Mouse (Mus musculus) kidney, embryonic 16.5 days (tissue): ENCODE results near the gene Stard13. TPM values are rescaled to one million over a fixed set of nuclear protein-coding genes. Genes with fewer than 3 reads are reported as not detected.

Source experiments
- ATAC-seq: fragments of 200-750 bp; cut with Nextera tagmentation; 2 replicates; pipeline ENCODE4 v1.8.0; 2017; ENCODE audit warnings: moderate TSS enrichment; ENCODE audit not compliant: low FRiP score, low TSS enrichment
- H3K27ac ChIP-seq: fragments of 300-500 bp; sonication (generic); 2 replicates; pipeline ENCODE4 v1.5.1; 2014; ENCODE audit warnings: low read length
- H3K27me3 ChIP-seq: fragments of 300-500 bp; sonication (generic); 2 replicates; pipeline ENCODE4 v1.6.1; 2014; ENCODE audit warnings: low read length, control low read depth, mixed read lengths; ENCODE audit not compliant: insufficient read depth
- H3K36me3 ChIP-seq: fragments of 300-500 bp; sonication (generic); 2 replicates; pipeline ENCODE4 v1.6.1; 2014; ENCODE audit warnings: low read length, control low read depth, mixed read lengths; ENCODE audit not compliant: insufficient read depth
- H3K4me1 ChIP-seq: fragments of 300-500 bp; sonication (generic); 2 replicates; pipeline ENCODE4 v1.6.1; 2014; ENCODE audit warnings: low read length, control low read depth, mixed read lengths; ENCODE audit not compliant: insufficient read depth
- H3K4me2 ChIP-seq: fragments of 300-500 bp; sonication (generic); replicated peaks from 2 replicates; pipeline ENCODE4 v1.6.1; 2014; ENCODE audit warnings: low read depth, low read length
- H3K4me3 ChIP-seq: fragments of 300-500 bp; sonication (generic); 2 replicates; pipeline ENCODE4 v1.5.1; 2014; ENCODE audit warnings: mild to moderate bottlenecking, low read length
- H3K9ac ChIP-seq: fragments of 300-500 bp; sonication (generic); replicated peaks from 2 replicates; pipeline ENCODE4 v1.6.1; 2014; ENCODE audit warnings: low read length
- H3K9me3 ChIP-seq: fragments of 300-500 bp; sonication (generic); 2 replicates; pipeline ENCODE4 v1.6.1; 2016; ENCODE audit warnings: low read length, control low read depth
- WGBS: fragments of 180-500 bp; shearing (Covaris S2); extraction: QIAGEN DNeasy Blood & Tissue Kit; methylation state at CpG from one replicate; pipeline ENCODE4 v1.1.7; 2014; 5-methylcytosine and 5-hydroxymethylcytosine counted together
- polyA plus RNA-seq: library from polyadenylated mRNA; unstranded; fragments of >200 nt; fragmentation: Nextera tagmentation; extraction: Ambion mirVana; gene quantifications from 2 replicates; pipeline ENCODE4 v1.2.1, GENCODE M21; 2015

The Stard13 gene
- polyA plus RNA-seq, 1 experiment from 2014 or later = 12.2 TPM

GRCm38 (mm10) chr5:151173774-151174173 lies 59.9 kb downstream of the Stard13 start:
- no peak overlapping the region for H3K27ac ChIP-seq
- H3K4me2 ChIP-seq = no peak overlapping the region
- no peaks in the 10 kb centered on the region for H3K27me3 ChIP-seq
- no peak overlapping the region for H3K4me3 ChIP-seq
- no peaks in the 10 kb centered on the region for H3K9me3 ChIP-seq
- WGBS = 80% methylated on average over 1 of the region's 1 CpGs
- ATAC-seq = no peak
- no peaks in the 10 kb centered on the region for H3K36me3 ChIP-seq
- no peak overlapping the region for H3K9ac ChIP-seq
- H3K4me1 ChIP-seq = peaks cover 20% of the 10 kb centered on the region

GRCm38 (mm10) chr5:151170168-151170750 lies 63.4 kb downstream of the Stard13 start:
- 85% methylated on average over 3 of the region's 3 CpGs for WGBS
- no peaks in the 10 kb centered on the region for H3K36me3 ChIP-seq
- no peaks in the 10 kb centered on the region for H3K9me3 ChIP-seq
- ATAC-seq = no peak
- peaks cover 28% of the 10 kb centered on the region for H3K4me1 ChIP-seq
- no peak overlapping the region for H3K9ac ChIP-seq
- no peak overlapping the region for H3K4me2 ChIP-seq
- H3K4me3 ChIP-seq = no peak overlapping the region
- no peak overlapping the region for H3K27ac ChIP-seq
- H3K27me3 ChIP-seq = no peaks in the 10 kb centered on the region

GRCm38 (mm10) chr5:151168191-151168590 lies 65.4 kb downstream of the Stard13 start:
- peak overlapping the region; percentile 23 for H3K27ac ChIP-seq
- peaks cover 22% of the 10 kb centered on the region for H3K4me1 ChIP-seq
- H3K9me3 ChIP-seq = no peaks in the 10 kb centered on the region
- H3K9ac ChIP-seq = no peak overlapping the region
- no peaks in the 10 kb centered on the region for H3K27me3 ChIP-seq
- no peak overlapping the region for H3K4me3 ChIP-seq
- H3K36me3 ChIP-seq = no peaks in the 10 kb centered on the region
- H3K4me2 ChIP-seq = no peak overlapping the region
- 72% methylated on average over 3 of the region's 3 CpGs for WGBS
- no peak for ATAC-seq

GRCm38 (mm10) chr5:151167641-151168040 lies 66.0 kb downstream of the Stard13 start:
- no peak overlapping the region for H3K4me2 ChIP-seq
- no peak overlapping the region for H3K4me3 ChIP-seq
- H3K27ac ChIP-seq = peak overlapping the region; percentile 23
- peak; percentile 71; the same call in 1 of the 2 replicates for ATAC-seq
- H3K9me3 ChIP-seq = no peaks in the 10 kb centered on the region
- no peak overlapping the region for H3K9ac ChIP-seq
- no peaks in the 10 kb centered on the region for H3K36me3 ChIP-seq
- H3K4me1 ChIP-seq = peaks cover 22% of the 10 kb centered on the region
- WGBS = 33% methylated on average over 6 of the region's 6 CpGs
- no peaks in the 10 kb centered on the region for H3K27me3 ChIP-seq

GRCm38 (mm10) chr5:151166266-151166665 lies 67.4 kb downstream of the Stard13 start:
- 81% methylated on average over 5 of the region's 5 CpGs for WGBS
- Histone ChIP-seq H3K4me3 (no peak overlapping the region), H3K9ac (no peak overlapping the region), H3K4me2 (no peak overlapping the region), H3K27ac (no peak overlapping the region), H3K27me3 (no peaks in the 10 kb centered on the region), H3K4me1 (peaks cover 22% of the 10 kb centered on the region), H3K9me3 (no peaks in the 10 kb centered on the region), H3K36me3 (no peaks in the 10 kb centered on the region)
- no peak for ATAC-seq

- WGBS = 84% methylated on average over 6 of the region's 6 CpGs
- Histone ChIP-seq H3K27me3 (no peaks in the 10 kb centered on the region), H3K9ac (no peak overlapping the region), H3K36me3 (no peaks in the 10 kb centered on the region), H3K4me2 (no peak overlapping the region), H3K9me3 (no peaks in the 10 kb centered on the region), H3K4me1 (peaks cover 22% of the 10 kb centered on the region), H3K4me3 (no peak overlapping the region), H3K27ac (no peak overlapping the region)
- ATAC-seq = no peak
These were observed 68.1 kb downstream of the Stard13 start for GRCm38 (mm10) chr5:151165381-151166016.

- H3K4me1 ChIP-seq = peaks cover 22% of the 10 kb centered on the region
These were observed 68.8 kb downstream of the Stard13 start for GRCm38 (mm10) chr5:151164815-151165214.

GRCm38 (mm10) chr5:151162642-151163041 lies 71.0 kb downstream of the Stard13 start:
- Histone ChIP-seq H3K4me1 (peaks cover 12% of the 10 kb centered on the region), H3K9ac (no peak overlapping the region), H3K4me2 (no peak overlapping the region), H3K4me3 (no peak overlapping the region), H3K36me3 (no peaks in the 10 kb centered on the region), H3K9me3 (no peaks in the 10 kb centered on the region), H3K27ac (no peak overlapping the region), H3K27me3 (no peaks in the 10 kb centered on the region)
- WGBS = 93% methylated on average over 3 of the region's 3 CpGs
- ATAC-seq = no peak

More at GRCm38 (mm10) chr5:151164815-151165214, 68.8 kb downstream of the Stard13 start:
- H3K4me2 ChIP-seq = no peak overlapping the region
- no peaks in the 10 kb centered on the region for H3K36me3 ChIP-seq
- H3K27me3 ChIP-seq = no peaks in the 10 kb centered on the region
- H3K27ac ChIP-seq = no peak overlapping the region
- ATAC-seq = no peak
- H3K9me3 ChIP-seq = no peaks in the 10 kb centered on the region
- H3K9ac ChIP-seq = no peak overlapping the region
- H3K4me3 ChIP-seq = no peak overlapping the region
- 72% methylated on average over 4 of the region's 4 CpGs for WGBS

GRCm38 (mm10) chr5:151155247-151155646 lies 78.4 kb downstream of the Stard13 start:
- H3K27me3 ChIP-seq = no peaks in the 10 kb centered on the region
- H3K36me3 ChIP-seq = no peaks in the 10 kb centered on the region
- H3K9ac ChIP-seq = no peak overlapping the region
- peaks cover 21% of the 10 kb centered on the region for H3K4me1 ChIP-seq
- no peak overlapping the region for H3K4me3 ChIP-seq
- ATAC-seq = peak; percentile 12; the same call in 1 of the 2 replicates
- no peaks in the 10 kb centered on the region for H3K9me3 ChIP-seq
- 46% methylated on average over 1 of the region's 1 CpGs for WGBS
- H3K4me2 ChIP-seq = no peak overlapping the region
- no peak overlapping the region; the same call in 1 of the 2 replicates for H3K27ac ChIP-seq

- Histone ChIP-seq H3K9ac (no peak overlapping the region), H3K4me1 (peaks cover 23% of the 10 kb centered on the region), H3K9me3 (no peaks in the 10 kb centered on the region), H3K27ac (peak overlapping the region; percentile 7; the same call in 1 of the 2 replicates), H3K4me3 (no peak overlapping the region), H3K36me3 (no peaks in the 10 kb centered on the region), H3K4me2 (no peak overlapping the region), H3K27me3 (no peaks in the 10 kb centered on the region)
- WGBS = 44% methylated on average over 3 of the region's 3 CpGs
- ATAC-seq = peak; percentile 74
These were observed 78.9 kb downstream of the Stard13 start for GRCm38 (mm10) chr5:151154780-151155179.
